10 mouse cellular contexts compared by ENCODE assay signal in the genomic region with DNA sequence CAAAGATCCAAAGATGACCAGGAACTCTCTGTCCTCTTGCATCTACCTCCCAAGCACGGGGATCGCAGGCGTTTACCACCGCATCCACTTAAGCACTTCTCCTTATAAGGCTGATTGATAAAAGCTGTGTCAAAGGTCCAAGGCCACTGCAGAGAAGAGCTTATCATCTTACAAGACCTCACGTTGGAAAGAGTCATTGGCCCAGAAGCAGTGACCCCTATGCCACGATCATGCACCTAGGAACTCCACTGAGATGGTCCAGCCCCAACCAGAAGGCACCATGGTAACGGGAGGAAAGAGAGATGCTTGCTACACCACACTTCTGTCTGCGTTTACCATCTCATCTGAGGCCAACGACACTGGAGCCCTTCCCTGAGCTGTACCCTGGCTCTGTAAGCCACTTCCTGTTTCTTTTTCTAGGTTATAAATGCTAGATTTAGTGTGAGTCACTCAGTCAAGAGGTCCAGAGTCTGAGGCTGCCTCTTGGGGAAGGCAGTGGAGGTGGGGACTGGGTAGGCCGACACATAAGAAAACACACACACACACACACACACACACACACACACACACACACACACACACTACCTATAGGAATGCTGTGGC.
A peak's percentile ranks its signal among the peaks of the same experiment; 100 is the strongest.
DNase-seq lines count a peak whose midpoint lies in the region; ATAC-seq and TF ChIP-seq lines count a peak whose summit lies in the region.
"Had no signal": no experiment of that assay in that cellular context is flagged by ENCODE, and none has a peak within 500 bp of the region (broad histone marks: within the 10 kb centered on the region; RNA-seq: fewer than 3 reads in every experiment).

No protein-coding gene starts in this region.

- H3K27me3 ChIP-seq in kidney, postnatal 0 days (ENCODE audit: insufficient read depth, low read length), result no peaks in the 10 kb centered on the region
- H3K27me3 ChIP-seq in hindbrain, embryonic 13.5 days, result peaks cover 5% of the 10 kb centered on the region
- H3K27me3 ChIP-seq: Patski had no signal

- H3K36me3 ChIP-seq in kidney, postnatal 0 days (ENCODE audit: insufficient read depth, low read length), result no peaks in the 10 kb centered on the region
- no peaks in the 10 kb centered on the region for H3K36me3 ChIP-seq in hindbrain, embryonic 13.5 days

- no peaks in the 10 kb centered on the region for H3K9me3 ChIP-seq in kidney, postnatal 0 days (replicated peaks; ENCODE audit: low read length)
- H3K9me3 ChIP-seq in hindbrain, embryonic 13.5 days, result no peaks in the 10 kb centered on the region

- H3K4me2 ChIP-seq in kidney, postnatal 0 days (ENCODE audit: low read length), result no peak overlapping the region
- H3K4me2 ChIP-seq in hindbrain, embryonic 13.5 days, result no peak overlapping the region

- H3K4me1 ChIP-seq in kidney, postnatal 0 days (replicated peaks; ENCODE audit: insufficient read depth, low read length), result peaks cover 3% of the 10 kb centered on the region; the same call in 1 of the 2 replicates
- H3K4me1 ChIP-seq in hindbrain, embryonic 13.5 days (replicated peaks), result no peaks in the 10 kb centered on the region

- DNase-seq in kidney, postnatal 0 days (ENCODE audit: low spot score), result peak; percentile 12
- no peak for DNase-seq in kidney, postnatal 10 days
- peak; percentile 78 for DNase-seq in T-cell, adult 2 months (ENCODE audit: low spot score)
- DNase-seq in lung, postnatal 4 days, result peak; percentile 40 to 41
- DNase-seq in thymus, adult 18-20 months, result peak; percentile 30 to 63
- DNase-seq in cerebellum, postnatal 25 days, result no peak
- no peak for DNase-seq in testis, postnatal 10 days (ENCODE audit: low spot score)
- DNase-seq: kidney, adult 11 months had no signal

- no peak for TF ChIP-seq CTCF in kidney, postnatal 0 days (IDR thresholded peaks at IDR 0.05; ENCODE audit: low read depth)

- no peak for ATAC-seq in kidney, postnatal 0 days (replicated peaks; ENCODE audit: low FRiP score, low read depth)
- no peak for ATAC-seq in hindbrain, embryonic 13.5 days (ENCODE audit: low FRiP score)
- ATAC-seq: Patski had no signal

- WGBS in kidney, postnatal 0 days, result 62% methylated on average over 10 of the region's 10 CpGs
- 83% methylated on average over 10 of the region's 10 CpGs for WGBS in hindbrain, embryonic 13.5 days

- H3K27ac ChIP-seq in kidney, postnatal 0 days, result no peak overlapping the region
- no peak overlapping the region for H3K27ac ChIP-seq in hindbrain, embryonic 13.5 days

- H3K4me3 ChIP-seq in kidney, postnatal 0 days (replicated peaks; ENCODE audit: low read depth, low read length), result no peak overlapping the region
- no peak overlapping the region for H3K4me3 ChIP-seq in hindbrain, embryonic 13.5 days

- no peak overlapping the region for H3K9ac ChIP-seq in kidney, postnatal 0 days (ENCODE audit: low read depth, low read length)
- no peak overlapping the region for H3K9ac ChIP-seq in hindbrain, embryonic 13.5 days

Comparison
In these comparisons a context has a peak if more than half of its experiments do, and no peak if none do; other contexts are left out.
1. DNase-seq: peak in kidney, postnatal 0 days (single experiment), T-cell, adult 2 months (single experiment), lung, postnatal 4 days (2 of 2) and thymus, adult 18-20 months (2 of 2); none in kidney, postnatal 10 days (single experiment), cerebellum, postnatal 25 days (0 of 2) and testis, postnatal 10 days (single experiment).